Mouse (Mus musculus): Measurements from ENCODE around the gene Epha2. TPM values are rescaled to one million over a fixed set of nuclear protein-coding genes. Genes with fewer than 3 reads are reported as not detected.

The Epha2 gene
- polyA plus RNA-seq, 1 experiment from 2014 or later = 0.92 TPM

- no peak overlapping the region for H3K9ac ChIP-seq (replicated peaks; ENCODE audit: low read depth, low read length)
- WGBS = 58% methylated on average over 8 of the region's 8 CpGs
- H3K9me3 ChIP-seq (ENCODE audit: control insufficient read depth, low read length) = no peaks in the 10 kb centered on the region
- no peaks in the 10 kb centered on the region for H3K36me3 ChIP-seq (ENCODE audit: control insufficient read depth, insufficient read depth)
- H3K4me3 ChIP-seq (replicated peaks; ENCODE audit: low read length) = no peak overlapping the region
- no peak overlapping the region for H3K4me2 ChIP-seq (ENCODE audit: low read length)
- 0 out of 2 replicates have a peak, but pooled peaks cover 2% of the 10 kb centered on the region for H3K27me3 ChIP-seq (replicated peaks; ENCODE audit: control insufficient read depth, insufficient read depth, low read length)
- H3K27ac ChIP-seq (ENCODE audit: low read length) = no peak overlapping the region
- H3K4me1 ChIP-seq (replicated peaks; ENCODE audit: control insufficient read depth, insufficient read depth, low read length) = peaks cover 8% of the 10 kb centered on the region
- no peak for ATAC-seq
Observed at GRCm38 (mm10) chr4:141365126-141365525, 64.1 kb downstream of the Epha2 start.

- 62% methylated on average over 7 of the region's 7 CpGs for WGBS
- Histone ChIP-seq H3K4me2 (ENCODE audit: low read length) (no peak overlapping the region), H3K4me3 (replicated peaks; ENCODE audit: low read length) (no peak overlapping the region), H3K36me3 (ENCODE audit: control insufficient read depth, insufficient read depth) (no peaks in the 10 kb centered on the region), H3K9ac (replicated peaks; ENCODE audit: low read depth, low read length) (no peak overlapping the region), H3K4me1 (replicated peaks; ENCODE audit: control insufficient read depth, insufficient read depth, low read length) (peaks cover 8% of the 10 kb centered on the region), H3K27ac (ENCODE audit: low read length) (no peak overlapping the region), H3K27me3 (replicated peaks; ENCODE audit: control insufficient read depth, insufficient read depth, low read length) (0 out of 2 replicates have a peak, but pooled peaks cover 2% of the 10 kb centered on the region), H3K9me3 (ENCODE audit: control insufficient read depth, low read length) (no peaks in the 10 kb centered on the region)
- ATAC-seq = no peak
Observed at GRCm38 (mm10) chr4:141365876-141366275, 64.8 kb downstream of the Epha2 start.

GRCm38 (mm10) chr4:141367997-141368791 is 67.2 kb downstream of the Epha2 start, which contains the start of gene Fam131c:
Gene Fam131c, plus strand, starts transcription at chr4:141368220.
- Histone ChIP-seq H3K4me3 (replicated peaks; ENCODE audit: low read length) (peak within 1 kb of the TSS; percentile 63), H3K4me1 (replicated peaks; ENCODE audit: control insufficient read depth, insufficient read depth, low read length) (peaks cover 8% of the 10 kb centered on the region), H3K36me3 (ENCODE audit: control insufficient read depth, insufficient read depth) (no peaks in the 10 kb centered on the region), H3K9me3 (ENCODE audit: control insufficient read depth, low read length) (no peaks in the 10 kb centered on the region), H3K4me2 (ENCODE audit: low read length) (peak within 1 kb of the TSS; percentile 94), H3K9ac (replicated peaks; ENCODE audit: low read depth, low read length) (peak within 1 kb of the TSS; percentile 77), H3K27ac (ENCODE audit: low read length) (no peak within 1 kb of the TSS), H3K27me3 (replicated peaks; ENCODE audit: control insufficient read depth, insufficient read depth, low read length) (0 out of 2 replicates have a peak, but pooled peaks cover 2% of the 10 kb centered on the region)
- WGBS = 1% methylated on average over 53 of the region's 71 CpGs
- ATAC-seq = peak; percentile 51

GRCm38 (mm10) chr4:141372426-141372825 is 71.4 kb downstream of the Epha2 start:
- H3K9ac ChIP-seq (replicated peaks; ENCODE audit: low read depth, low read length) = no peak overlapping the region
- H3K9me3 ChIP-seq (ENCODE audit: control insufficient read depth, low read length) = no peaks in the 10 kb centered on the region
- H3K4me1 ChIP-seq (replicated peaks; ENCODE audit: control insufficient read depth, insufficient read depth, low read length) = peaks cover 8% of the 10 kb centered on the region
- H3K27ac ChIP-seq (ENCODE audit: low read length) = no peak overlapping the region
- no peak overlapping the region for H3K4me2 ChIP-seq (ENCODE audit: low read length)
- H3K27me3 ChIP-seq (replicated peaks; ENCODE audit: control insufficient read depth, insufficient read depth, low read length) = no peaks in the 10 kb centered on the region
- 92% methylated on average over 5 of the region's 5 CpGs for WGBS
- no peak overlapping the region for H3K4me3 ChIP-seq (replicated peaks; ENCODE audit: low read length)
- no peaks in the 10 kb centered on the region for H3K36me3 ChIP-seq (ENCODE audit: control insufficient read depth, insufficient read depth)
- no peak for ATAC-seq

Small RNA genes within 50 kb of the gene (microRNA-seq; reads per million reads assigned to microRNA genes)
- not detected for gene Gm25690

Other genes with a start within 250 kb of the Epha2 start
- 6.2 and 6.7 TPM in 2 replicates for gene Crocc, start 240.7 kb upstream of the Epha2 start, polyA plus RNA-seq (2015; fragmentation: Nextera tagmentation; extraction: Ambion mirVana)
- 56.6 and 57.8 TPM in 2 replicates for gene Necap2, start 222.9 kb upstream of the Epha2 start, polyA plus RNA-seq (2015; fragmentation: Nextera tagmentation; extraction: Ambion mirVana)
- gene Spata21, start 212.9 kb upstream of the Epha2 start, polyA plus RNA-seq (2015; fragmentation: Nextera tagmentation; extraction: Ambion mirVana) = 0.09 and 0.46 TPM in 2 replicates
- 27.6 and 31.2 TPM in 2 replicates for gene Szrd1, start 161.5 kb upstream of the Epha2 start, polyA plus RNA-seq (2015; fragmentation: Nextera tagmentation; extraction: Ambion mirVana)
- gene Fbxo42, start 153.3 kb upstream of the Epha2 start, polyA plus RNA-seq (2015; fragmentation: Nextera tagmentation; extraction: Ambion mirVana) = 25.4 and 27.1 TPM in 2 replicates
- 8.3 and 11.0 TPM in 2 replicates for gene Rsg1, start 87.3 kb upstream of the Epha2 start, polyA plus RNA-seq (2015; fragmentation: Nextera tagmentation; extraction: Ambion mirVana)
- 0.71 and 1.1 TPM in 2 replicates for gene Arhgef19, start 61.7 kb upstream of the Epha2 start, polyA plus RNA-seq (2015; fragmentation: Nextera tagmentation; extraction: Ambion mirVana)
- gene Fam131c, start 67.0 kb downstream of the Epha2 start, polyA plus RNA-seq (2015; fragmentation: Nextera tagmentation; extraction: Ambion mirVana) = 11.6 and 19.8 TPM in 2 replicates
- gene Clcnka, start 97.5 kb downstream of the Epha2 start, polyA plus RNA-seq (2015; fragmentation: Nextera tagmentation; extraction: Ambion mirVana) = not detected in 2 replicates
- 0.10 TPM in 1 of 2 replicates, not detected in the other for gene Clcnkb, start 114.8 kb downstream of the Epha2 start, polyA plus RNA-seq (2015; fragmentation: Nextera tagmentation; extraction: Ambion mirVana)
- gene Hspb7, start 119.5 kb downstream of the Epha2 start, polyA plus RNA-seq (2015; fragmentation: Nextera tagmentation; extraction: Ambion mirVana) = not detected in 2 replicates
- gene Srarp, start 134.9 kb downstream of the Epha2 start, polyA plus RNA-seq (2015; fragmentation: Nextera tagmentation; extraction: Ambion mirVana) = not detected in 2 replicates
- 62.0 and 64.2 TPM in 2 replicates for gene Zbtb17, start 143.4 kb downstream of the Epha2 start, polyA plus RNA-seq (2015; fragmentation: Nextera tagmentation; extraction: Ambion mirVana)
- 16.0 and 19.1 TPM in 2 replicates for gene Spen, start 237.4 kb downstream of the Epha2 start, polyA plus RNA-seq (2015; fragmentation: Nextera tagmentation; extraction: Ambion mirVana)

Data from forebrain, embryonic 16.5 days (tissue).